ENCODE assay signal across 12 mouse cellular contexts in the genomic region with DNA sequence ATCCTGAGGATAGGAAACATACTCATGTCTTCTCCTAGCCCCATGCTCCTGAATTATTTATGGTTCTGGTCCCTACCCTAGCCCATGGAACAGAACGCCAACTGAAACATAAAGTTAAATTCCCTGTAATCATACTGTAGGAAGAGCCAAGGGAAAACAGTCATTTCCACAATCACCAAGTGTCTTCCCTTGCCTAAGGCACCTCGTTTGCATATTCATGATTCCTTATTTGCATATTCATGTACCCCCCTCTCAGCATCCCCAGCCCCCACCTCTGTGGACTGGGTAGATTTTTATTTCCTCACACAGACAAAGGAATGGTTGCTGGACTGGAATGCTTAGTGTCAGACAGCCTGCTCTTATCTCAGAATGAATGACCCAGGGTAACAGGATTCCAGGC.
DNase-seq lines count a peak whose midpoint lies in the region; ATAC-seq lines count a peak whose summit lies in the region.
"Had no signal": no experiment of that assay in that cellular context is flagged by ENCODE, and none has a peak within 500 bp of the region (broad histone marks: within the 10 kb centered on the region; RNA-seq: fewer than 3 reads in every experiment).

No protein-coding gene starts in this region.

- no peaks in the 10 kb centered on the region for H3K36me3 ChIP-seq in intestine, embryonic 14.5 days (ENCODE audit: control insufficient read depth, insufficient read depth, low read length)
- no peaks in the 10 kb centered on the region for H3K36me3 ChIP-seq in intestine, embryonic 15.5 days
- H3K36me3 ChIP-seq in forebrain, embryonic 12.5 days (replicated peaks), result no peaks in the 10 kb centered on the region
- H3K36me3 ChIP-seq in hindbrain, embryonic 13.5 days, result peaks cover 21% of the 10 kb centered on the region
- peaks cover 6% of the 10 kb centered on the region; the same call in 1 of the 2 replicates for H3K36me3 ChIP-seq in neural tube, embryonic 12.5 days
- H3K36me3 ChIP-seq: kidney, embryonic 15.5 days had no signal

- H3K4me2 ChIP-seq in intestine, embryonic 14.5 days (ENCODE audit: low read length), result no peak overlapping the region
- no peak overlapping the region for H3K4me2 ChIP-seq in intestine, embryonic 15.5 days (replicated peaks)
- H3K4me2 ChIP-seq in forebrain, embryonic 12.5 days, result no peak overlapping the region
- no peak overlapping the region for H3K4me2 ChIP-seq in hindbrain, embryonic 13.5 days
- no peak overlapping the region for H3K4me2 ChIP-seq in neural tube, embryonic 12.5 days (replicated peaks)
- H3K4me2 ChIP-seq: kidney, embryonic 15.5 days had no signal

- DNase-seq in intestine, embryonic 14.5 days (ENCODE audit: low spot score), result peak; percentile 44
- no peak for DNase-seq in left cerebral cortex, postnatal 4 days
- DNase-seq in gastrocnemius, postnatal 14 days, result no peak
- DNase-seq: cerebellum, adult 9-11 months; gastrocnemius, adult 2 months; heart, postnatal 10 days; lung, adult 18-20 months had no signal

- H3K27ac ChIP-seq in intestine, embryonic 14.5 days (ENCODE audit: low read depth), result no peak overlapping the region
- H3K27ac ChIP-seq in intestine, embryonic 15.5 days, result no peak overlapping the region
- peak overlapping the region; percentile 62 for H3K27ac ChIP-seq in forebrain, embryonic 12.5 days
- peak overlapping the region; percentile 84 for H3K27ac ChIP-seq in hindbrain, embryonic 13.5 days
- H3K27ac ChIP-seq in neural tube, embryonic 12.5 days, result no peak overlapping the region
- H3K27ac ChIP-seq: gastrocnemius, adult 2 months; kidney, embryonic 15.5 days had no signal

- no peak overlapping the region for H3K4me3 ChIP-seq in intestine, embryonic 14.5 days (ENCODE audit: low read depth, low read length)
- no peak overlapping the region for H3K4me3 ChIP-seq in intestine, embryonic 15.5 days (replicated peaks)
- H3K4me3 ChIP-seq in forebrain, embryonic 12.5 days (replicated peaks), result no peak overlapping the region
- no peak overlapping the region for H3K4me3 ChIP-seq in hindbrain, embryonic 13.5 days
- no peak overlapping the region for H3K4me3 ChIP-seq in neural tube, embryonic 12.5 days
- H3K4me3 ChIP-seq: gastrocnemius, adult 2 months; kidney, embryonic 15.5 days had no signal

- intact Hi-C loops in left cerebral cortex, postnatal 4 days (cut with DNase I), result no loop called here
- intact Hi-C loops in gastrocnemius, postnatal 14 days (cut with DNase I; ENCODE audit: low total_unique reads), result no loop called here

- no peaks in the 10 kb centered on the region for H3K9me3 ChIP-seq in intestine, embryonic 14.5 days (ENCODE audit: control insufficient read depth, low read length)
- no peaks in the 10 kb centered on the region for H3K9me3 ChIP-seq in intestine, embryonic 15.5 days
- H3K9me3 ChIP-seq in forebrain, embryonic 12.5 days, result no peaks in the 10 kb centered on the region
- H3K9me3 ChIP-seq in hindbrain, embryonic 13.5 days, result no peaks in the 10 kb centered on the region
- H3K9me3 ChIP-seq in neural tube, embryonic 12.5 days, result no peaks in the 10 kb centered on the region
- H3K9me3 ChIP-seq: kidney, embryonic 15.5 days had no signal

- no peaks in the 10 kb centered on the region for H3K27me3 ChIP-seq in intestine, embryonic 14.5 days (replicated peaks; ENCODE audit: control insufficient read depth, insufficient read depth, low read length)
- no peaks in the 10 kb centered on the region for H3K27me3 ChIP-seq in intestine, embryonic 15.5 days (replicated peaks)
- no peaks in the 10 kb centered on the region for H3K27me3 ChIP-seq in forebrain, embryonic 12.5 days
- H3K27me3 ChIP-seq in hindbrain, embryonic 13.5 days, result no peaks in the 10 kb centered on the region
- no peaks in the 10 kb centered on the region for H3K27me3 ChIP-seq in neural tube, embryonic 12.5 days (replicated peaks)
- H3K27me3 ChIP-seq: kidney, embryonic 15.5 days had no signal

- H3K4me1 ChIP-seq in intestine, embryonic 14.5 days (replicated peaks; ENCODE audit: control insufficient read depth, insufficient read depth, low read length), result 0 out of 2 replicates have a peak, but pooled peaks cover 3% of the 10 kb centered on the region
- no peaks in the 10 kb centered on the region for H3K4me1 ChIP-seq in intestine, embryonic 15.5 days (replicated peaks)
- peaks cover 25% of the 10 kb centered on the region for H3K4me1 ChIP-seq in forebrain, embryonic 12.5 days
- peaks cover 49% of the 10 kb centered on the region for H3K4me1 ChIP-seq in hindbrain, embryonic 13.5 days (replicated peaks)
- peaks cover 38% of the 10 kb centered on the region for H3K4me1 ChIP-seq in neural tube, embryonic 12.5 days

- H3K9ac ChIP-seq in intestine, embryonic 14.5 days (ENCODE audit: low read length), result no peak overlapping the region
- H3K9ac ChIP-seq in intestine, embryonic 15.5 days, result no peak overlapping the region
- no peak overlapping the region for H3K9ac ChIP-seq in forebrain, embryonic 12.5 days
- H3K9ac ChIP-seq in hindbrain, embryonic 13.5 days, result no peak overlapping the region
- H3K9ac ChIP-seq in neural tube, embryonic 12.5 days, result no peak overlapping the region
- H3K9ac ChIP-seq: kidney, embryonic 15.5 days had no signal

- 43% methylated on average over 2 of the region's 2 CpGs for WGBS in intestine, embryonic 14.5 days
- 42% methylated on average over 2 of the region's 2 CpGs for WGBS in intestine, embryonic 15.5 days
- 25% methylated on average over 2 of the region's 2 CpGs for WGBS in forebrain, embryonic 12.5 days
- WGBS in hindbrain, embryonic 13.5 days, result 15% methylated on average over 2 of the region's 2 CpGs
- 28% methylated on average over 2 of the region's 2 CpGs for WGBS in neural tube, embryonic 12.5 days

- 0 out of 2 replicates have a peak, but pooled peaks have one; percentile 53 for ATAC-seq in intestine, embryonic 14.5 days (replicated peaks; ENCODE audit: low FRiP score, low TSS enrichment, low read depth)
- no peak for ATAC-seq in intestine, embryonic 15.5 days
- ATAC-seq in forebrain, embryonic 12.5 days (ENCODE audit: low FRiP score), result peak; percentile 92
- ATAC-seq in hindbrain, embryonic 13.5 days (ENCODE audit: low FRiP score), result peak; percentile 93
- ATAC-seq in neural tube, embryonic 12.5 days (ENCODE audit: low FRiP score, low read depth), result peak; percentile 91

Comparison
In these comparisons a context has a peak if more than half of its experiments do, and no peak if none do; other contexts are left out.
1. H3K27ac ChIP-seq: peak in forebrain, embryonic 12.5 days (single experiment) and hindbrain, embryonic 13.5 days (single experiment); none in intestine, embryonic 14.5 days (single experiment), intestine, embryonic 15.5 days (single experiment) and neural tube, embryonic 12.5 days (single experiment).